Mouse (Mus musculus): Measurements from ENCODE around the gene Eif3g. TPM values are rescaled to one million over a fixed set of nuclear protein-coding genes. Genes with fewer than 3 reads are reported as not detected.
A peak's percentile ranks its signal among the peaks of the same experiment; 100 is the strongest.

Gene Eif3g
- polyA plus RNA-seq, 1 experiment: 71.5 TPM

DNA sequence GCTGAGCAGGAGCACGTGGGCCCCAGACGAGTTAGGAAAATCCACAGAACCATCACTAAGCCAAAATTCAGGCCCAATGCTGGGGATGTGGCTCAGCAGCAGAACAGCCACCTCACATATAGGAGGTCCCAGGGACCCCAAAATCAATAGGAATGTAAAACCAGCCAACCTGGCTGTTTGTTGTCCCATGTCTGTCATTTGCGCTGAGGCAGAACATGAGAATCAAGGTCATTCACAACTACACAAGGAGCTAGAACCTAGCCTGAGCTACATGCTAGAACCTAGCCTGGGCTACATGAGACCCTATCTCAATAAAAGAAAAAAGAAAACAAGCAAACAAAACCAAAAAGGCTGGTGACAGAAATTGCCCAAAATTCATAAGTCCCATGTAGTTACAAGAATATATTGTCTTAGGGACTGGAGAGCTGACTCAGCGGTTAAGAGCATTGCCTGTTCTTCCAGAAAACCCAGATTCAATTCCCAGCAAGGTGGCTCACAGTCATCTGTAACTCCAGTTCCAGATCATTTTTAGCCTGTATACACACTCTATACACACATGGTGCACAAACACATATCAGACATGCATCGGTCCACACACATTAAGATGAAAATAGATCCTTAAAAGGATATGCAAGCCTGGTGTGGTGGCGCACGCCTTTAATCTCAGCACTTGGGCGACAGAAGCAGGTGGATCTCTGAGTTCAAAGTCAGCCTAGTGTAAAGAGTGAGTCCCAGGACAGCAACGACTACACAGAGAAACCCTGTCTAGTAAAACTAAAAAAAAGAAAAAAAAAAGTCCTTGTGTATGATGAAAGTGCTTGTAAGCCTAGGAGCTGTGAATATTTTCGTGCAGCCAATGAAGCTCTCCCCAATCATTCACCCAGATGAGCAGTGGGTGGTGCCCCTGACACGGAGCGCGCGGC lies 21.0 kb downstream of the Eif3g start:
- Histone ChIP-seq H3K4me1 (ENCODE audit: control insufficient read depth, insufficient read depth, low read length) (peaks cover 5% of the 10 kb centered on the region), H3K27ac (ENCODE audit: insufficient read depth, low read depth, low read length) (peak overlapping the region; percentile 37), H3K4me3 (ENCODE audit: insufficient read depth, low read length) (peak overlapping the region; percentile 55)
- no peak for TF ChIP-seq POLR2A (IDR thresholded peaks at IDR 0.05; ENCODE audit: borderline replicate concordance, low read depth, low read length)
- no peak for TF ChIP-seq CTCF (IDR thresholded peaks at IDR 0.05; ENCODE audit: low read depth, low read length)

DNA sequence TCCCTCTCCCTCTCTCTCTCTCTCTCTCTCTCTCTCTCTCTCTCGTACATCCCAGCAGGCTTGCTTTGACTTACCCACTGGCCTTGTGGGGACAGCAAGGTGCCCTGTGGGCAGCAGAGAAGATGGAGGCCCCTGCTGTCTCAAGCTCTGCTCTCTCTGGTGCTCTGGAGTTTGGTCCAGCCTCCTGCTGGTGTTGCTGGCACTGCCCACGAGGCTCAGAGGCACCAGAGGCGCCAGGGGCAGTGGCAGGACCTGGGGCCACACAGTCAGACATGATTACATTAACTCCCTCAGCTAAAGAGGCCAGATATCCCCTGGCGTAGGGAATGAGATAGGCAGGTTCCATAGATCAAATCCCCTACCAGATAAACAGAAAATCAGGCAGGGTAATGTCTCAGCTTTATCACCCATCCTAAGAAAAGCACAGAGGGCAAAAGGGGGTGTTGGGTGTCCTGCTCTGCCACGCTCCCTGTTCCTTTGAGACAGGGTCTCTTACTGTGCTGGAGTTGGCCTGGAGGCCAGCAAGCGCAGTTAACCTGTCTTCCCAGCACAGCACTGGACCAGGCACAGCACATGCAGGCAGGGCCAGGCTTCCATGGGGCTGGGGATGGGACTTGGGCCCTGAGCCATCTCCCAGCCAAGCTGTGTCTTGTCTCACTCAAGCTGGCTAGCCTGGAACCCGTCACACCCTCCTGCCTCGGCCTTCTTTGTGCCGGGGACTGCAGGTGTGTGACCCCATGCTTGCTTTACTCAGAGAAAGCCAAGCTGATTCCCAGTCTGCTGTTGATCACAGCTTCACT lies 21.9 kb downstream of the Eif3g start:
- peaks cover 5% of the 10 kb centered on the region for H3K4me1 ChIP-seq (ENCODE audit: control insufficient read depth, insufficient read depth, low read length)
- no peak overlapping the region for H3K4me3 ChIP-seq (ENCODE audit: insufficient read depth, low read length)
- TF ChIP-seq CTCF (IDR thresholded peaks at IDR 0.05; ENCODE audit: low read depth, low read length): no peak
- TF ChIP-seq POLR2A (IDR thresholded peaks at IDR 0.05; ENCODE audit: borderline replicate concordance, low read depth, low read length): no peak
- H3K27ac ChIP-seq (ENCODE audit: insufficient read depth, low read depth, low read length): no peak overlapping the region

DNA sequence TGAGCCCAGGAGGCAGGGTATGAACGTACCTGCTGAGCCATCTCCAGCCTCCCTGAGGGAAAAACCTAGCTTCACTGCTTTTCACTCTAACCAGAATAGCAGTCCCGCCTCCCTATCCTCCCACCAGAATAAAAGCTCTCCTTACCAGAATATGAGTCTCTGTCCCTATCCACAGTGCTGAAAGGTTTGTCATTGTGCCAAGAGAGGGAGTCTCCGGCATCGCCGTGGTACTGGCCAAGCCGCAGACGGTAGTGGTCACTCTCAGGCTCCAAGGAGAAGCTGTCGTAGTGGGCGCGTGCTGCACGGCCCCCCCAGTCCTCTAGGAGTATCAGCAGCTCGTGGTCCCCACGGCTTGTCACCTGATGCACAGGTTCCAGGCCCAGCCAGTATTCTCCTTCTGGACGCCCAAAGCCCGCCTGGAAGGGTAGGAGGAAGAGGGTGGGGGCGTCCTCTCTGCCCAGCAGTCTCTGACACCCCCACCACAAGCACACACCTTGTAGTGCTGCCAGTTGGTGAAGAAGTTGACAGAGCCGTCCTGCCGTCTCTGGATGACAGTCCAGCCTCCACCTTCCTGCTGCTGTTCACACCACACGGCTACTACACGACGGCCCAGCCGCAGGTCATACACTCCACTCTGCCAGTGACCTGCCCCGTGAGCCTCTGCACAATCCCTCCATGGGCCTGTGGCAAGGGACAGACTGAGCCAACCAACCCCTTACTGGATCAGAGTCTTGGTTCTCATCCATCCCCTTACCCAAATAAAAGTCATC lies 23.2 kb downstream of the Eif3g start:
- no peak for TF ChIP-seq POLR2A (IDR thresholded peaks at IDR 0.05; ENCODE audit: borderline replicate concordance, low read depth, low read length)
- no peak for TF ChIP-seq CTCF (IDR thresholded peaks at IDR 0.05; ENCODE audit: low read depth, low read length)
- no peak overlapping the region for H3K4me3 ChIP-seq (ENCODE audit: insufficient read depth, low read length)
- H3K4me1 ChIP-seq (ENCODE audit: control insufficient read depth, insufficient read depth, low read length): peaks cover 5% of the 10 kb centered on the region
- H3K27ac ChIP-seq (ENCODE audit: insufficient read depth, low read depth, low read length): no peak overlapping the region

DNA sequence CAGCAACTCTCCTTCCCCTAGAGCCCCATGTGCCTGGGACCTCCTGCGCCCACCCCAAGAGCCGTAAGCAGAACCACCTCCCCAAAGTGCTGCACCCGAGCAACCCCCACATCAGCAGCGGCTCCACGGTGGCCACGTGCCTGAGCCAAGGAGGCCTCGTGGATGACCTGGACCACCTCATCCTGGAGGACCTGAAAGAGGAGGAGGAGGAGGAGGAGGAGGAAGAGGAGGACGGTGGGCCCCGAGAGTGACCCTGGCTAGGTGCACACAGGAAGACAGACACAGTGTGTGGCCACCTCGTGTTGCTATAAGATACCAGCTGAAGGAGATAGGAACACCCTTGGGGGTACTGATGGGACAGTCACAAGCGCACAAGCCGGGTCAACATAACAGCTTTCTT lies 24.9 kb downstream of the Eif3g start:
- TF ChIP-seq POLR2A (IDR thresholded peaks at IDR 0.05; ENCODE audit: borderline replicate concordance, low read depth, low read length) (no peak), CTCF (IDR thresholded peaks at IDR 0.05; ENCODE audit: low read depth, low read length) (no peak)
- no peak overlapping the region for H3K4me3 ChIP-seq (ENCODE audit: insufficient read depth, low read length)
- peaks cover 5% of the 10 kb centered on the region for H3K4me1 ChIP-seq (ENCODE audit: control insufficient read depth, insufficient read depth, low read length)
- no peak overlapping the region for H3K27ac ChIP-seq (ENCODE audit: insufficient read depth, low read depth, low read length)

DNA sequence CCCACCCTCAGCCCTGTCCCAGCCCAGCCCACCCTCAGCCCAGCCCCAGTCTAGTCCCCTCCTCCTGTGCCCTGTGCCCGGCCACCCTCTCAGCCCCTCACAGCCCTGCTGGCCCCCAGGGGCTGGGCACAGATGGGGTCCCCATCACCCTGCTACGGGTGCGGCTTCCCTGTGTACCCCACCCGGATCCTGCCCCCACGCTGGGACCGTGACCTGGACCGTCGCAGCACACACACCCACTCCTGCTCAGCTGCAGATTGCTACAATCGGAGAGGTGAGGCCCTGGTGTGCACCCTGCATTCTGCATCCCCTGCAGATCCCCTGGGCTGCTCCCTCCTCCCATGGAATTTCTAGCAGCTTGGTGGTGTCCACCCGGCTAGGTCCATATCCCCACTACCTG lies 25.4 kb downstream of the Eif3g start:
- H3K4me3 ChIP-seq (ENCODE audit: insufficient read depth, low read length): no peak overlapping the region
- H3K27ac ChIP-seq (ENCODE audit: insufficient read depth, low read depth, low read length): no peak overlapping the region
- H3K4me1 ChIP-seq (ENCODE audit: control insufficient read depth, insufficient read depth, low read length): peaks cover 5% of the 10 kb centered on the region
- TF ChIP-seq CTCF (IDR thresholded peaks at IDR 0.05; ENCODE audit: low read depth, low read length) (no peak), POLR2A (IDR thresholded peaks at IDR 0.05; ENCODE audit: borderline replicate concordance, low read depth, low read length) (no peak)

DNA sequence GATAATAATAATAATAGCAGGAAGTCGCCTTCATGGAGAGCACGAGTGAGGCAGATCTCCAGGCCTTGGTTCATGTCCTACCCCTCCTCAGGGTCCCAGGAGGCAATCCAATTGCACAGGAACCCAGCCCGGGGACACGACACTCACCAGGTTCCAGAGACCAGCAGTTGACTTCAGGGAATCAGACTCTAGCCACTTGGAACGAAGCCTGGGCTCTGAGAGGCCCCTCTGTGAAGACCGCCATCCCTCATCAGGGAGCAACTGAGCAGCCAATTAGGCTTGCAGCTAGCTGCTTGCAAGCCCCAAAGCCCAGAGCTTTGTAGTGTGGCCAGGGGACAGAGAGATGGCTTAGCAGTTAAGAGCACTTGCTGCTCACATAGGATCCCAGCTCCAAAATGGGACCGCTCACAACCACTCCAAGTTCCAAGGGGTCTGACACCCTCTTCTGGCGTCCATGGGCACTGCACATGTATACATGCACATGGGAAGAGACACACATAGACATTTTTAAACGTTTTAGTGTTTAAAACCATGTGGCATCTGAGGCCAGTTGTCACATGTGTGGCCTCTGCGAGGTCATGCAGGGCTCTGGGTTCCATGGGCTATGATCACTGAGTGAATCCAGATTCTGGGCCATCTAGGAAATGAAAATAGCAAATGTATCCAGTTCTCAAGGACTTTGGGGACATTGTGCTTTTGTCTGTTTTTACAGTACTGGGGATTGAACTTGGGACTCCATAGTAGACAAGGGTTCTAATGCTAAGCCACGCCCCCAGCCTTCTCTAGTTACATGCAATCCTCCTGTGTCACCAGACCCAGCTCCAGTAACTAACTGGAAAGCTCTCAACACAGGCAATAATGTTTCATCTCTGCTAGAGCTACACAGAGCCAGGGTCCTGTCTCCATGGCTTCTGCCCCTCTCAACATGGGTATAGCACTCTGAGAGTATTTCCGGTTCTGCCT lies 27.9 kb downstream of the Eif3g start:
- Histone ChIP-seq H3K4me1 (ENCODE audit: control insufficient read depth, insufficient read depth, low read length) (0 out of 2 replicates have a peak, but pooled peaks cover 2% of the 10 kb centered on the region), H3K27ac (ENCODE audit: insufficient read depth, low read depth, low read length) (no peak overlapping the region), H3K4me3 (ENCODE audit: insufficient read depth, low read length) (no peak overlapping the region)
- TF ChIP-seq POLR2A (IDR thresholded peaks at IDR 0.05; ENCODE audit: borderline replicate concordance, low read depth, low read length) (no peak), CTCF (IDR thresholded peaks at IDR 0.05; ENCODE audit: low read depth, low read length) (no peak)

DNA sequence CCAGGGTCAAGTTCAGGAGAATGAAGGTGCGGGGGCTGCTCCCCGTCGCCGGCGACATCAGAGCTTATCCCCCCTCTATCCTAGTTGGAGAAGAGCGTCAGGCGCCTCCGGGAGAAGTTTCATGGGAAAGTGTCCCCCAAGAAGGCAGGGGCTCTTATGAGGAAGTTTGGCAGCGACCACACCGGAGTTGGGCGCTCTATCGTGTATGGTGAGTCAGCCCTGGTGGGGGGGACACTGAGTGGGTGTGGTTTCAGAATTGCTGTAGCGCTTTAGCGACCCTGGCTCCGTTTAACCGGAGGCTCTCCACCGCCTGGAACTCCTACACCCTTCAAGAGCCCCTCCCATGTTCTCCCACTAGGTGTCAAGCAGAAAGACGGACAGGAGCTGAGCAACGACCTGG lies 29.2 kb downstream of the Eif3g start:
- H3K4me3 ChIP-seq (ENCODE audit: insufficient read depth, low read length): peak overlapping the region; percentile 83
- TF ChIP-seq CTCF (IDR thresholded peaks at IDR 0.05; ENCODE audit: low read depth, low read length) (no peak), POLR2A (IDR thresholded peaks at IDR 0.05; ENCODE audit: borderline replicate concordance, low read depth, low read length) (no peak)
- H3K27ac ChIP-seq (ENCODE audit: insufficient read depth, low read depth, low read length): no peak overlapping the region; the same call in 1 of the 2 replicates
- 0 out of 2 replicates have a peak, but pooled peaks cover 2% of the 10 kb centered on the region for H3K4me1 ChIP-seq (ENCODE audit: control insufficient read depth, insufficient read depth, low read length)

DNA sequence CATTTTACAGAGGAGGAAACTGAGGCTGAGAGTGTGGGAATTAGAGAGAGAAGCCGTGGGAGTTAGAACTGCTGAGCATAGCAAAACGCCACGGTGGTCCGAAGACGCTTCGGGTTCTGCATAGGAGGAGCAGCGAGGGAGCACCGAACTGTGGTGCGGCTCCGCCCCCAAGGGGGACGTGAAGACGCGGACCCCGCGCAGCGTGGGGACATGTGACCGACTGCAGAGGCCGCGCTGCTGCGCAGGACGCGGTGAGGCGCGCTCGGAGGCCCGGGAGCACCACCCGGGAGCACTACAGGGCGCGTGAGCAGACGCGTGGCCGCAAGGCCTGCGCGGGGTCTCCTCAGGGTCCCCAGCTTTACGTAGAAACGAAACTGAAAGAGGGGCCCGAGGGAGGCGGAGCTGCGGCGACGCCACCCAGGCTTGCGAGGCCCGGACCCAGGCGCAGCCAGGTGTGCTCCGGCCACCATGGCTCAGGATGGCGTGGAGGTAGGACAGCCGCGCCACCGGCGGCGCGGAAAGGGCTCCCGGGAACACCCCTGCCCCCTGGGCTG lies 29.9 kb downstream of the Eif3g start, which contains the start of gene A230050P20Rik:
A230050P20Rik (plus strand) TSS at position 195 of the 554 bp plus-strand sequence.
- Histone ChIP-seq H3K4me1 (ENCODE audit: control insufficient read depth, insufficient read depth, low read length) (0 out of 2 replicates have a peak, but pooled peaks cover 2% of the 10 kb centered on the region), H3K4me3 (ENCODE audit: insufficient read depth, low read length) (peak within 1 kb of the TSS; percentile 83), H3K27ac (ENCODE audit: insufficient read depth, low read depth, low read length) (peak within 1 kb of the TSS; percentile 0; the same call in 1 of the 2 replicates)
- TF ChIP-seq CTCF (IDR thresholded peaks at IDR 0.05; ENCODE audit: low read depth, low read length) (no peak), POLR2A (IDR thresholded peaks at IDR 0.05; ENCODE audit: borderline replicate concordance, low read depth, low read length) (no peak)
